Mouse (Mus musculus): ENCODE results near the gene Prkd2. TPM values are rescaled to one million over a fixed set of nuclear protein-coding genes. Genes with fewer than 3 reads are reported as not detected.

Prkd2 gene
- total and polyA plus RNA-seq, 3 experiments, result 9.8 to 39.0 (median 18.0) TPM

DNA sequence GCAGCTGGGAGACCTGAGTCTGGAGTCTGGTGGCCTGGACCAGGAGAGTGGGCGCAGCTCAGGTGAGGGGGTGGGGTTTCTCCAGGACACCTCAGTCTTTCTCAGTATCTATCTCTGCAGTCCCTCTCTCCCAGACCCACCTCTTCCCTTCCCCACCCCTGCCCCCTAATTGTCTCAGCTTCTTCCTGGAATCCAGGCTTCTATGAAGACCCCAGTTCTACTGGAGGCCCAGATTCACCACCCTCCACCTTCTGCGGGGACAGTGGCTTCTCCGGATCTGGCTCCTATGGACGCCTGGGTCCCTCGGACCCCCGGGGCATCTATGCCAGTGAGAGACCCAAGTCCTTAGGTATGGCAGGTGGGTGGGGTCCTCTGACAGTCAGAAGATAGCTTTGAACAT is 40.5 kb downstream of the Prkd2 start:
- Histone ChIP-seq H3K36me3 (replicated peaks in 1 of 2; ENCODE audit: control insufficient read depth in 1 of 2, insufficient read depth in 1 of 2, low read length in 1 of 2) (peaks cover 12 to 77% of the 10 kb centered on the region in 2 experiments), H3K4me3 (replicated peaks in 1 of 3; ENCODE audit: low read depth in 2 of 3, low read length in 2 of 3, poor library complexity in 1 of 3) (no peak overlapping the region), H3K27ac (ENCODE audit: insufficient read depth, low read depth) (no peak overlapping the region), H3K4me1 (ENCODE audit: control insufficient read depth in 1 of 2, insufficient read depth in 2 of 2) (peaks cover 0 to 22% of the 10 kb centered on the region in 2 experiments; a peak in 2 of 4 replicates), H3K27me3 (replicated peaks) (no peaks in the 10 kb centered on the region), H3K9me3 (replicated peaks; ENCODE audit: low read length) (peaks cover 23% of the 10 kb centered on the region), H3K79me2 (replicated peaks; ENCODE audit: control insufficient read depth, extremely low read depth, insufficient read depth, poor library complexity, severe bottlenecking) (no peaks in the 10 kb centered on the region), H3K4me2 (ENCODE audit: insufficient read depth, low read depth, poor library complexity, severe bottlenecking) (no peak overlapping the region), H3K9ac (ENCODE audit: insufficient read depth, low read depth) (no peak overlapping the region)
- dilution Hi-C loops (cut with MboI; ENCODE audit: extremely low pct_ligation_motif_present, extremely low pct_unique_long_range_greater_than_20kb, low sequenced_read_pairs) (no loop called here), in situ Hi-C loops (cut with MboI; ENCODE audit: low pct_ligation_motif_present, low pct_unique_long_range_greater_than_20kb, low sequenced_read_pairs) (no loop called here)
- DNase-seq (ENCODE audit: extremely low read depth), result no peak
- no peak for TF ChIP-seq CHD1 (IDR thresholded peaks at IDR 0.05; ENCODE audit: low read depth, low read length)
- no peak for TF ChIP-seq BHLHE40 (IDR thresholded peaks at IDR 0.05; ENCODE audit: low read depth, low read length)
- no peak for TF ChIP-seq ZKSCAN1 (IDR thresholded peaks at IDR 0.05; ENCODE audit: borderline replicate concordance, low read depth, low read length)
- no peak for TF ChIP-seq POLR2A (IDR thresholded peaks at IDR 0.05; ENCODE audit: low read depth, low read length)
- TF ChIP-seq USF2 (conservative IDR thresholded peaks at IDR 0.05; ENCODE audit: low read depth, low read length), result no peak
- TF ChIP-seq CHD2 (IDR thresholded peaks at IDR 0.05; ENCODE audit: low read length), result no peak
- TF ChIP-seq E2F4 (IDR thresholded peaks at IDR 0.05; ENCODE audit: insufficient replicate concordance, low read depth, low read length), result no peak
- TF ChIP-seq ZMIZ1 (IDR thresholded peaks at IDR 0.05; ENCODE audit: low read depth, low read length), result no peak
- TF ChIP-seq NRF1 (IDR thresholded peaks at IDR 0.05; ENCODE audit: low read depth, low read length), result no peak
- no peak for TF ChIP-seq JUN (IDR thresholded peaks at IDR 0.05; ENCODE audit: insufficient read depth, low read depth, low read length)
- no peak for TF ChIP-seq JUND (conservative IDR thresholded peaks at IDR 0.05; ENCODE audit: low read depth, low read length)
- no peak for TF ChIP-seq MEF2A (IDR thresholded peaks at IDR 0.05; ENCODE audit: borderline replicate concordance, low read depth, low read length)
- TF ChIP-seq UBTF (IDR thresholded peaks at IDR 0.05; ENCODE audit: low read depth, low read length), result no peak
- TF ChIP-seq GABPA (IDR thresholded peaks at IDR 0.05; ENCODE audit: insufficient replicate concordance, low read depth, low read length), result no peak
- no peak for TF ChIP-seq ZC3H11A (IDR thresholded peaks at IDR 0.05; ENCODE audit: low read depth, low read length)
- TF ChIP-seq POLR2AphosphoS2 (IDR thresholded peaks at IDR 0.05; ENCODE audit: low read depth, low read length), result no peak
- TF ChIP-seq USF1 (IDR thresholded peaks at IDR 0.05; ENCODE audit: low read depth, low read length), result no peak
- TF ChIP-seq MXI1 (IDR thresholded peaks at IDR 0.05; ENCODE audit: low read depth, low read length), result no peak
- no peak for TF ChIP-seq ELF1 (IDR thresholded peaks at IDR 0.05; ENCODE audit: low read depth, low read length)
- no peak for TF ChIP-seq TBP (conservative IDR thresholded peaks at IDR 0.05; ENCODE audit: low read depth, low read length)

DNA sequence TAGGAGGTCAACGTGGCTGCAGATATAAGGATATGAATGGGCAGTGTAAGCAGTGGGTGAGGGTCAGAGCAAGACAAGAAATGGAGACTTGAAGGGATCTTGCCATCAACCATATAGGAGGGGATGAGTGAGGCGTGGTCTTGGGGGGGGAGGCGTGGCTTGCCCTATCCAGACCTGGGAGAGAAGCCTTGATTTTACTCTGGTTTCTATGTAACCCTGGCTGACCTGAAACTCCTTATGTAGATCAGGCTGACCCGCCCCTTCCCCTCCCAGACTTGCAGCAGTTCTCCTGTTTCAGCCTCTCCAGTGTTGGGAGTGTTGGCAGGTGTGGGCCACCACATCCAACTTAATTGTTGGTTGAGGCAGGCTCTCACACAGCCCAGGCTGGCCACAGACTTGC is 41.6 kb downstream of the Prkd2 start:
- no peak overlapping the region for H3K9ac ChIP-seq (ENCODE audit: insufficient read depth, low read depth)
- DNase-seq (ENCODE audit: extremely low read depth), result no peak
- peaks cover 12 to 74% of the 10 kb centered on the region in 2 experiments for H3K36me3 ChIP-seq (replicated peaks in 1 of 2; ENCODE audit: control insufficient read depth in 1 of 2, insufficient read depth in 1 of 2, low read length in 1 of 2)
- no peak overlapping the region for H3K4me2 ChIP-seq (ENCODE audit: insufficient read depth, low read depth, poor library complexity, severe bottlenecking)
- H3K27ac ChIP-seq (ENCODE audit: insufficient read depth, low read depth), result no peak overlapping the region
- no peaks in the 10 kb centered on the region for H3K79me2 ChIP-seq (replicated peaks; ENCODE audit: control insufficient read depth, extremely low read depth, insufficient read depth, poor library complexity, severe bottlenecking)
- peaks cover 23% of the 10 kb centered on the region for H3K9me3 ChIP-seq (replicated peaks; ENCODE audit: low read length)
- H3K27me3 ChIP-seq (replicated peaks), result no peaks in the 10 kb centered on the region
- no peak overlapping the region for H3K4me3 ChIP-seq (replicated peaks in 1 of 3; ENCODE audit: low read depth in 2 of 3, low read length in 2 of 3, poor library complexity in 1 of 3)
- H3K4me1 ChIP-seq (ENCODE audit: control insufficient read depth in 1 of 2, insufficient read depth in 2 of 2), result peaks cover 0 to 17% of the 10 kb centered on the region in 2 experiments; a peak in 2 of 4 replicates
- TF ChIP-seq BHLHE40 (IDR thresholded peaks at IDR 0.05; ENCODE audit: low read depth, low read length), result no peak
- TF ChIP-seq MYC (IDR thresholded peaks at IDR 0.05; ENCODE audit: low read depth, low read length), result no peak
- no peak for TF ChIP-seq POLR2AphosphoS2 (IDR thresholded peaks at IDR 0.05; ENCODE audit: low read depth, low read length)
- TF ChIP-seq MAZ (IDR thresholded peaks at IDR 0.05; ENCODE audit: low read depth, low read length), result no peak
- TF ChIP-seq USF1 (IDR thresholded peaks at IDR 0.05; ENCODE audit: low read depth, low read length), result no peak
- no peak for TF ChIP-seq CHD2 (IDR thresholded peaks at IDR 0.05; ENCODE audit: low read length)
- TF ChIP-seq ZMIZ1 (IDR thresholded peaks at IDR 0.05; ENCODE audit: low read depth, low read length), result no peak
- no peak for TF ChIP-seq TBP (conservative IDR thresholded peaks at IDR 0.05; ENCODE audit: low read depth, low read length)
- TF ChIP-seq IRF4 (IDR thresholded peaks at IDR 0.05; ENCODE audit: low read depth, low read length), result no peak
- TF ChIP-seq JUND (conservative IDR thresholded peaks at IDR 0.05; ENCODE audit: low read depth, low read length), result no peak
- no peak for TF ChIP-seq NRF1 (IDR thresholded peaks at IDR 0.05; ENCODE audit: low read depth, low read length)
- TF ChIP-seq RAD21 (IDR thresholded peaks at IDR 0.05; ENCODE audit: low read depth, low read length), result no peak
- dilution Hi-C loops (cut with MboI; ENCODE audit: extremely low pct_ligation_motif_present, extremely low pct_unique_long_range_greater_than_20kb, low sequenced_read_pairs) (no loop called here), in situ Hi-C loops (cut with MboI; ENCODE audit: low pct_ligation_motif_present, low pct_unique_long_range_greater_than_20kb, low sequenced_read_pairs) (no loop called here)
